Mouse (Mus musculus): ENCODE results near the gene Uvrag.

Uvrag gene

GRCm38 (mm10) chr7:99140984-99141918, at the start of gene Uvrag:
Gene Uvrag, minus strand, starts transcription at chr7:99141141.
- peaks cover 17% of the 10 kb centered on the region for H3K27me3 ChIP-seq (ENCODE audit: insufficient read depth, low read length)
- peaks cover 35% of the 10 kb centered on the region for H3K4me1 ChIP-seq (replicated peaks; ENCODE audit: low read depth, low read length)
- H3K4me3 ChIP-seq (replicated peaks; ENCODE audit: low read length) = peak within 1 kb of the TSS; percentile 99
- H3K36me3 ChIP-seq (ENCODE audit: insufficient read depth, low read length) = no peaks in the 10 kb centered on the region
- H3K9me3 ChIP-seq (ENCODE audit: low read length) = no peaks in the 10 kb centered on the region
- TF ChIP-seq CTCF (conservative IDR thresholded peaks at IDR 0.05; ENCODE audit: low read length) (no peak), POU5F1 (IDR thresholded peaks at IDR 0.05; ENCODE audit: borderline replicate concordance, low read length) (no peak), NANOG (IDR thresholded peaks at IDR 0.05; ENCODE audit: borderline replicate concordance, low read length) (no peak)

- H3K4me1 ChIP-seq (replicated peaks; ENCODE audit: low read depth, low read length) = no peaks in the 10 kb centered on the region
- TF ChIP-seq CTCF (conservative IDR thresholded peaks at IDR 0.05; ENCODE audit: low read length) = no peak
- TF ChIP-seq NANOG (IDR thresholded peaks at IDR 0.05; ENCODE audit: borderline replicate concordance, low read length) = no peak
- no peak for TF ChIP-seq POU5F1 (IDR thresholded peaks at IDR 0.05; ENCODE audit: borderline replicate concordance, low read length)
- no peaks in the 10 kb centered on the region for H3K9me3 ChIP-seq (ENCODE audit: low read length)
- H3K36me3 ChIP-seq (ENCODE audit: insufficient read depth, low read length) = no peaks in the 10 kb centered on the region
- H3K4me3 ChIP-seq (replicated peaks; ENCODE audit: low read length) = no peak overlapping the region
- H3K27me3 ChIP-seq (ENCODE audit: insufficient read depth, low read length) = peaks cover 56% of the 10 kb centered on the region
Observed at GRCm38 (mm10) chr7:99189885-99190284, 48.9 kb upstream of the Uvrag start.

- H3K9me3 ChIP-seq (ENCODE audit: low read length) = no peaks in the 10 kb centered on the region
- no peak overlapping the region for H3K4me3 ChIP-seq (replicated peaks; ENCODE audit: low read length)
- H3K36me3 ChIP-seq (ENCODE audit: insufficient read depth, low read length) = no peaks in the 10 kb centered on the region
- H3K27me3 ChIP-seq (ENCODE audit: insufficient read depth, low read length) = peaks cover 63% of the 10 kb centered on the region
- H3K4me1 ChIP-seq (replicated peaks; ENCODE audit: low read depth, low read length) = no peaks in the 10 kb centered on the region
- TF ChIP-seq POU5F1 (IDR thresholded peaks at IDR 0.05; ENCODE audit: borderline replicate concordance, low read length) (no peak), CTCF (conservative IDR thresholded peaks at IDR 0.05; ENCODE audit: low read length) (no peak), NANOG (IDR thresholded peaks at IDR 0.05; ENCODE audit: borderline replicate concordance, low read length) (no peak)
Observed at GRCm38 (mm10) chr7:99188630-99189029, 47.7 kb upstream of the Uvrag start.

DNA sequence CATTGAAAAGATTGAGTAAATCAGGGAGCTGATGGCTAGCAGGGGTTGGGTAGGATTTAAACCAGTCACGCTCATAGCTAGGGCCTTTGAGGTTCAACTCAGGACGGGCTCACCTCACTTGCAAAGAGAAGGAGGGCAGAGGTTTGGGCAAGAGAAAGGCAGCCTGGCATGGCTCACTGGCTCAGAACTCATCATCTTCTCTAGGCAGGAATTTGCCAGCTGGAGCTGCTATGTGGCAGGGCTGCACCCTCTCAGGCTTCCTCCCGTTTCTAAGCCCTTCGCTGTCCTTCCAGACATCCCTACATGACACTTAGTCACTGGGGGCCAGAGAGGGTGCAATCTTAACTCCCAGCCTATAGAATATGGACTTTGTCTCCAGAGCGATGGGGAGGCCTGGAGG, 46.5 kb upstream of the Uvrag start:
- Histone ChIP-seq H3K36me3 (ENCODE audit: insufficient read depth, low read length) (no peaks in the 10 kb centered on the region), H3K4me3 (replicated peaks; ENCODE audit: low read length) (no peak overlapping the region), H3K9me3 (ENCODE audit: low read length) (no peaks in the 10 kb centered on the region), H3K27me3 (ENCODE audit: insufficient read depth, low read length) (peaks cover 71% of the 10 kb centered on the region), H3K4me1 (replicated peaks; ENCODE audit: low read depth, low read length) (0 out of 2 replicates have a peak, but pooled peaks cover 2% of the 10 kb centered on the region)
- TF ChIP-seq CTCF (conservative IDR thresholded peaks at IDR 0.05; ENCODE audit: low read length) = no peak
- no peak for TF ChIP-seq NANOG (IDR thresholded peaks at IDR 0.05; ENCODE audit: borderline replicate concordance, low read length)
- TF ChIP-seq POU5F1 (IDR thresholded peaks at IDR 0.05; ENCODE audit: borderline replicate concordance, low read length) = no peak

DNA sequence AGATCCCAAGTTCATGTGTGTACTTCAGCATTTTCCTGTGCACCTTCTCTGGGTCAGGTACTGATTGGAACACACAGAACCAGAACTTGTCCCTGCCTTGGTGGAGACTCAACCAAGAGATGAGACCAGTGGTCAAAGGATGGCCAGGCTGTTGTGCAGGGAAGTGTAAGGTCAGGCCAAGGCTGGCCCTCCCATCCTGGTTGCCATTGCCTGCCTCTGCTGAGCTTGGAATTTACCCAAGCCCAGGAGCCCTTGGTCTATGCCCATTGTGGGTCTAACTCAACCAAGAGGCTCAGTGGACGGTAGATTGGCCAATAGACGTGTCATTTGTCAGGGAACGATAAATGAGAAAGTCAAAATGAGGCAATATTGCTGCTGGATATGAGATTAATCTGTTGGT, 44.5 kb upstream of the Uvrag start:
- no peak for TF ChIP-seq NANOG (IDR thresholded peaks at IDR 0.05; ENCODE audit: borderline replicate concordance, low read length)
- TF ChIP-seq POU5F1 (IDR thresholded peaks at IDR 0.05; ENCODE audit: borderline replicate concordance, low read length) = no peak
- no peak for TF ChIP-seq CTCF (conservative IDR thresholded peaks at IDR 0.05; ENCODE audit: low read length)
- H3K27me3 ChIP-seq (ENCODE audit: insufficient read depth, low read length) = peaks cover 87% of the 10 kb centered on the region

GRCm38 (mm10) chr7:99183751-99184150, 42.8 kb upstream of the Uvrag start:
- peaks cover 11% of the 10 kb centered on the region for H3K4me1 ChIP-seq (replicated peaks; ENCODE audit: low read depth, low read length)

More for the DNA sequence above, 44.5 kb upstream of the Uvrag start:
- no peaks in the 10 kb centered on the region for H3K36me3 ChIP-seq (ENCODE audit: insufficient read depth, low read length)
- H3K4me3 ChIP-seq (replicated peaks; ENCODE audit: low read length) = no peak overlapping the region
- H3K4me1 ChIP-seq (replicated peaks; ENCODE audit: low read depth, low read length) = peaks cover 11% of the 10 kb centered on the region
- H3K9me3 ChIP-seq (ENCODE audit: low read length) = no peaks in the 10 kb centered on the region

GRCm38 (mm10) chr7:99182432-99183172, 41.7 kb upstream of the Uvrag start, which contains the start of gene Dgat2:
Gene Dgat2, minus strand, starts transcription at chr7:99182719.
- peak within 1 kb of the TSS; percentile 84 for H3K4me3 ChIP-seq (replicated peaks; ENCODE audit: low read length)
- peaks cover 11% of the 10 kb centered on the region for H3K4me1 ChIP-seq (replicated peaks; ENCODE audit: low read depth, low read length)
- peaks cover 88% of the 10 kb centered on the region for H3K27me3 ChIP-seq (ENCODE audit: insufficient read depth, low read length)
- H3K9me3 ChIP-seq (ENCODE audit: low read length) = no peaks in the 10 kb centered on the region
- no peak for TF ChIP-seq CTCF (conservative IDR thresholded peaks at IDR 0.05; ENCODE audit: low read length)
- TF ChIP-seq NANOG (IDR thresholded peaks at IDR 0.05; ENCODE audit: borderline replicate concordance, low read length) = no peak
- no peak for TF ChIP-seq POU5F1 (IDR thresholded peaks at IDR 0.05; ENCODE audit: borderline replicate concordance, low read length)
- H3K36me3 ChIP-seq (ENCODE audit: insufficient read depth, low read length) = no peaks in the 10 kb centered on the region

More at GRCm38 (mm10) chr7:99183751-99184150, 42.8 kb upstream of the Uvrag start:
- H3K36me3 ChIP-seq (ENCODE audit: insufficient read depth, low read length) = no peaks in the 10 kb centered on the region
- peaks cover 89% of the 10 kb centered on the region for H3K27me3 ChIP-seq (ENCODE audit: insufficient read depth, low read length)
- no peak overlapping the region for H3K4me3 ChIP-seq (replicated peaks; ENCODE audit: low read length)
- H3K9me3 ChIP-seq (ENCODE audit: low read length) = no peaks in the 10 kb centered on the region
- TF ChIP-seq NANOG (IDR thresholded peaks at IDR 0.05; ENCODE audit: borderline replicate concordance, low read length) (no peak), CTCF (conservative IDR thresholded peaks at IDR 0.05; ENCODE audit: low read length) (no peak), POU5F1 (IDR thresholded peaks at IDR 0.05; ENCODE audit: borderline replicate concordance, low read length) (no peak)
